Mouse (Mus musculus) neural tube, embryonic 12.5 days (tissue): Measurements from ENCODE around the gene Dgke. TPM values are rescaled to one million over a fixed set of nuclear protein-coding genes. Genes with fewer than 3 reads are reported as not detected.
"Not testable (repeated sequence)": the region's sequence is repeated elsewhere in the genome, so short reads cannot be mapped to it uniquely, and the experiment has no call there.

ENCODE experiments used
- ATAC-seq: fragments of 200-750 bp; cut with Nextera tagmentation; 2 replicates; pipeline ENCODE4 v1.8.0; 2017; ENCODE audit warnings: low read depth, mild to moderate bottlenecking, moderate TSS enrichment, moderate library complexity; ENCODE audit not compliant: low FRiP score
- H3K27ac ChIP-seq: fragments of 300-500 bp; sonication (generic); 2 replicates; pipeline ENCODE4 v1.5.1; 2016
- H3K27me3 ChIP-seq: fragments of 300-500 bp; sonication (generic); replicated peaks from 2 replicates; pipeline ENCODE4 v1.6.1; 2016; ENCODE audit warnings: mild to moderate bottlenecking
- H3K36me3 ChIP-seq: fragments of 300-500 bp; sonication (generic); 2 replicates; pipeline ENCODE4 v1.6.1; 2016; ENCODE audit warnings: mild to moderate bottlenecking
- H3K4me1 ChIP-seq: fragments of 300-500 bp; sonication (generic); 2 replicates; pipeline ENCODE4 v1.6.1; 2016
- H3K4me2 ChIP-seq: fragments of 300-500 bp; sonication (generic); replicated peaks from 2 replicates; pipeline ENCODE4 v1.6.1; 2016; ENCODE audit warnings: mild to moderate bottlenecking
- H3K4me3 ChIP-seq: fragments of 300-500 bp; sonication (generic); 2 replicates; pipeline ENCODE4 v1.5.1; 2016
- H3K9ac ChIP-seq: fragments of 300-500 bp; sonication (generic); 2 replicates; pipeline ENCODE4 v1.6.1; 2016; ENCODE audit warnings: mild to moderate bottlenecking
- H3K9me3 ChIP-seq: fragments of 300-500 bp; sonication (generic); 2 replicates; pipeline ENCODE4 v1.6.1; 2016; ENCODE audit warnings: mild to moderate bottlenecking
- WGBS: fragments of 180-500 bp; shearing (Covaris S2); methylation state at CpG from one replicate; pipeline ENCODE4 v1.1.7; 2016; 5-methylcytosine and 5-hydroxymethylcytosine counted together
- polyA plus RNA-seq: library from polyadenylated mRNA; unstranded; fragments of >200 nt; fragmentation: Nextera tagmentation; extraction: Ambion mirVana; gene quantifications from 2 replicates; pipeline ENCODE4 v1.2.1, GENCODE M21; 2016

Dgke gene
- polyA plus RNA-seq, 1 experiment from 2014 or later, result 12.7 TPM

DNA sequence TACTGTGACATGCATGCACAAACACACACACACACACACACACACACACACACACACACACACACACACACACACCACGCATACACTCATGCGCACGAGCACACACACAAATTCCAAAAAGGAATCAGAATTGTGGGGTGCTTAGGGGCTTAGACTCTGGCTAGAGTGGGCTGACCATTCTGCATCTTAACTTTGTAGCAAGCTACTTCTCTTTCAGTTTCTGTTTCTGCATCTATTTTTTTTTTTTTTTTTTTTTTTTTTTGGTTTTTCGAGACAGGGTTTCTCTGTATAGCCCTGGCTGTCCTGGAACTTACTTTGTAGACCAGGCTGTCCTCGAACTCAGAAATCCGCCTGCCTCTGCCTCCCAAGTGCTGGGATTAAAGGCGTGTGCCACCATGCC is 23.7 kb upstream of the Dgke start:
- not testable (repeated sequence) for ATAC-seq, H3K9me3 ChIP-seq, H3K9ac ChIP-seq, H3K4me3 ChIP-seq, H3K36me3 ChIP-seq, H3K4me2 ChIP-seq, H3K4me1 ChIP-seq, H3K27ac ChIP-seq, H3K27me3 ChIP-seq
- 90% methylated on average over 7 of the region's 7 CpGs for WGBS

DNA sequence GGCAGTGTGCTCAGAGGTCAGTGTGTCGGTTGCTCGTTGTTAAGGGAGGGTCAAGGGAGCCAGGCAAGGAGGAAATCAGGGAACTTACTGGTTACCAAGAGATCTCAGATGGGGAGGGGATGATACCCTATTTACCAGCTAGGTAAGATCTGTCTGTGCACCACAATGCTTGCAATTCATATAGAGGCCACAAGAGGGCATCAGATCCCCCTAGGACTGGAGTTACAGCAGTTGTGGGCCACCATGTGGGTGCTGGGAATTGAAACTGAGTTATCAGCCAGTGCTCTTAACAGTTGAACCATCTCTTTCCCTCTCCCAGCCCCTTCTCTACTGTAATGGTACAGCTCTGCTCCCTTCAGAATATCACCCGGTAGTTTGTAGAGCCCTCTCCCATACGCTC is 22.1 kb upstream of the Dgke start:
- Histone ChIP-seq H3K9me3 (no peaks in the 10 kb centered on the region), H3K4me2 (no peak overlapping the region)
- WGBS, result 96% methylated on average over 4 of the region's 4 CpGs

DNA sequence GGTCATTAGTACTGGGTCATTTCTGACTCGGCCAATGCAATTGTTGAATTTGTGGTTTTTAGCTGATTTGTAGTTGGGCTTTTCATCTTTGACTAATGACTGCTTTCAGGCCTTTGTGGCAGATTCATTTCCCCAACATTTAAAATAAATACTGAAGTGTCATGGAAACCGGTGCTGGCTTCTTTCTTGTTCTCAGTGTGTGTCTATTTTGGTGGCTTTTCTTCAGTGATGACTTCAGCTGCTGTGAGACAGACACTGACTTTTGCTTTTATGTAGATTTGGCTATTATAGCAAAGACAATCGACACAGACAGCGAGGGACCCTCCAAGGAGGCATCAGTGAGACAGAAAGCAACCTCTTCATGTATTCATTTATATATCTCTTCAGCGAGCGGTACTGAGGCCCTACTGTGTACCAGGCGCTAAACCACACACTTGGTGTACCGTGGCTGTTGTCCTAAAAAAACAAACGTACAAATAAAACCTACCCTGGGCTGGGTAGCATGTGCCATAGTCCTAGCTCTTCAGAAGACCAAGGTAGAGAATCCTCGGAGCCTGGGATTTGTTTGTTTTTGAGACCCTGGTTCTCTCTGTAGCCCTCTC is 19.7 kb upstream of the Dgke start:
- Histone ChIP-seq H3K9ac (no peak overlapping the region), H3K27me3 (no peaks in the 10 kb centered on the region), H3K4me3 (no peak overlapping the region), H3K27ac (no peak overlapping the region), H3K9me3 (no peaks in the 10 kb centered on the region), H3K36me3 (no peaks in the 10 kb centered on the region), H3K4me1 (no peaks in the 10 kb centered on the region), H3K4me2 (no peak overlapping the region)
- 54% methylated on average over 10 of the region's 10 CpGs for WGBS
- ATAC-seq, result no peak

More for the DNA sequence above, 22.1 kb upstream of the Dgke start:
- Histone ChIP-seq H3K4me3 (no peak overlapping the region), H3K4me1 (no peaks in the 10 kb centered on the region), H3K36me3 (no peaks in the 10 kb centered on the region), H3K9ac (no peak overlapping the region), H3K27ac (no peak overlapping the region), H3K27me3 (no peaks in the 10 kb centered on the region)
- ATAC-seq, result no peak

DNA sequence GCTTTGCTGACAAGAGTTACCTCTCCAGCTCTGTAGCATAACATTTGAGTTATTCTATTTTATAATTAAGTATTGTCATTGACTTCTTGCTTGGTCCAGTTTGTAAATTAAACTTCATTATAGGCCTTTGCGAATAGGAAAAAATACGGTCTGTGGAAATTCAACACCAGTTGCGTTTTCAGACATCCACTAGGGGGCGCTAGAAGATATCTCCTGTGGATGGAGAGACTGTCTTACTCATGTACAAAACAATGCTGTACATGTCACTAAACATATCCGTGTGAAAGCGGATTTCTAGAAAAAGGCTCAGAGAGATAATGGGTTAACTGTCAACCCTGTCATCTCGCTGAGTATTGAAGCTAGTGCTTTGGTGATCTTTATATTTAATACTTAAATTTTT is 18.0 kb upstream of the Dgke start:
- no peaks in the 10 kb centered on the region for H3K36me3 ChIP-seq
- no peaks in the 10 kb centered on the region for H3K27me3 ChIP-seq
- no peak overlapping the region for H3K4me3 ChIP-seq
- H3K9me3 ChIP-seq, result no peaks in the 10 kb centered on the region
- H3K4me1 ChIP-seq, result no peaks in the 10 kb centered on the region
- no peak overlapping the region for H3K27ac ChIP-seq
- 51% methylated on average over 7 of the region's 7 CpGs for WGBS
- no peak overlapping the region for H3K9ac ChIP-seq
- no peak for ATAC-seq
- H3K4me2 ChIP-seq, result no peak overlapping the region

DNA sequence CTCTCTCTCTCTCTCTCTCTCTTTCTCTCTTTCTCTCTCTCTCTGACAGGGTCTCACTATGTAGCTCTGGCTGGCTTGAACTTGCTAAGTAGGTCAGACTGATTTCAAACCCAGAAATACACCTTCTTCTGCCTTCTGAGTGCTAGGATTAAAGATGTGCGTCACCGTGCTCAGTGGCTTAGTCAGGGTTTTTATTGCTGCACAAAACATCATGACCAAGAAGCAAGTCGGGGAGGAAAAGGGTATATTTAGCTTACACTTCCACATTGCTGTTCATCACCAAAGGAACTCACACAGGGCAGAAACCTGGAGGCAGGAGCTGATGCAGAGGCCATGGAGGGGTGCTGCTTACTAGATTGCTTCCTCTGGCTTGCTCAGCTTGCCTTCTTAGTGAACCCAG is 16.0 kb upstream of the Dgke start:
- H3K4me2 ChIP-seq, H3K9ac ChIP-seq, H3K4me3 ChIP-seq, H3K27ac ChIP-seq, H3K9me3 ChIP-seq, ATAC-seq, H3K27me3 ChIP-seq, H3K36me3 ChIP-seq, H3K4me1 ChIP-seq: not testable (repeated sequence)
- 78% methylated on average over 3 of the region's 3 CpGs for WGBS

DNA sequence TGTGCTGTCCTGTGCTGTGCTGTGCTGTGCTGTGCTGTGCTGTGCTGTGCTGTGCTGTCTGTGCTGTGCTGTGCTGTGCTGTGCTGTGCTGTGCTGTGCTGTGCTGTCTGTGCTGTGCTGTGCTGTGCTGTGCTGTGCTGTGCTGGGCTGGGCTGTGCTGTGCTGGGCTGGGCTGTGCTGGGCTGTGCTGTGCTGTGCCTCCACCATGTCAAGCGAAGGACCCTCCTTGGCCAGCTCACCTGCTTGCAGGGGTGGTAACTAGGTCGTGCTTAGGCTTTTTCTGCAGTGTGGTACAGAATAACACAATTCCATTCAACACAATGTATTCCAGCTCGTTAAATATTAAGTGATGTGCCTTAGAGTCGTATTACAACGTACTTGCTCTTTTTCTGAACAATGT is 15.3 kb upstream of the Dgke start:
- WGBS, result 81% methylated on average over 5 of the region's 5 CpGs
- H3K4me3 ChIP-seq, H3K4me1 ChIP-seq, H3K27me3 ChIP-seq, ATAC-seq, H3K9ac ChIP-seq, H3K36me3 ChIP-seq, H3K27ac ChIP-seq, H3K9me3 ChIP-seq, H3K4me2 ChIP-seq: not testable (repeated sequence)

GRCm38 (mm10) chr11:89078996-89079680 is 12.5 kb upstream of the Dgke start:
- Histone ChIP-seq H3K4me2 (no peak overlapping the region), H3K4me3 (no peak overlapping the region), H3K36me3 (no peaks in the 10 kb centered on the region), H3K9ac (no peak overlapping the region), H3K4me1 (no peaks in the 10 kb centered on the region), H3K27ac (no peak overlapping the region), H3K9me3 (no peaks in the 10 kb centered on the region), H3K27me3 (no peaks in the 10 kb centered on the region)
- WGBS, result 85% methylated on average over 16 of the region's 16 CpGs
- no peak for ATAC-seq

DNA sequence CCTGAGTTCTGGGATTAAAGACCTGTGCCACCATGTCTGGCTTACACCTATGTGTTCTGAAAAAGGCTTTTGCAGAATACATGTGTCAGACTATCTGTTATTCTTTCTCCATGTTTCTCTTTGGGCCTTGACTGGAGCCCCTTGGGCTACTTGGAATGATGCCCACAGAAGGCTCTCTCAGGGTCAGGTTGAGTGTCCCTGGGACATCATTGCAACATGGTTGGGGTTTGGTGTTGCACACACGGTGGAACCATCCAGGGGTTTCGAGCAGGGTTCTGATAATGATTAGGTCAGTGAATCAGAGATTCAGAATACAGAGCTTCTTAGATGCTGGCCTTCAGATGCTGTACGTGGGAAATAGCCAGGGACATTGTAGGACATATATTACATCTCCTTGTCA is 11.7 kb upstream of the Dgke start:
- Histone ChIP-seq H3K36me3 (no peaks in the 10 kb centered on the region), H3K27ac (no peak overlapping the region), H3K9me3 (no peaks in the 10 kb centered on the region), H3K4me3 (no peak overlapping the region), H3K27me3 (no peaks in the 10 kb centered on the region), H3K4me2 (no peak overlapping the region), H3K4me1 (no peaks in the 10 kb centered on the region), H3K9ac (no peak overlapping the region)
- 94% methylated on average over 3 of the region's 3 CpGs for WGBS
- ATAC-seq, result no peak

DNA sequence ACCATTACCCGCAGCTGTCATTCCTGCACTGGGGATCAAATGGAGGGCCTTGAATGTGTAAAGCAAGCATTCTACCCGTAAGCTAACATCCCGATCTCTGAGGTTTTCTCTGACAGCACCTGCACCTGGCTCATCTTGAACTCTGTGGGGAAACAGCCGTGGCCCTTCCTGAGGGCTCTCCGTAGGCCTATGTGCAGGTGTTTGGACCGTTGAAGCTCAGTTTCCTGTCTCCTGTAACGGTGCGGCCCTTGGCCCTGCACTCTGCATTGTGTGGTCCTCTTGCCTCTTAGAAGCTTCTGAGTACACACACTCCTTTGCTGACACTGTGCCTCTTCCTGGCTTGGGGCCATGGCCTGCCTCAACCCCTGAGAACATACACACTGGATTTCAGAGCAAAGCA is 11.0 kb upstream of the Dgke start:
- no peaks in the 10 kb centered on the region for H3K4me1 ChIP-seq
- WGBS, result 92% methylated on average over 8 of the region's 8 CpGs
- H3K27ac ChIP-seq, result no peak overlapping the region
- H3K4me2 ChIP-seq, result no peak overlapping the region
- H3K9me3 ChIP-seq, result no peaks in the 10 kb centered on the region
- no peak for ATAC-seq
- H3K9ac ChIP-seq, result no peak overlapping the region
- H3K27me3 ChIP-seq, result no peaks in the 10 kb centered on the region
- no peaks in the 10 kb centered on the region for H3K36me3 ChIP-seq
- H3K4me3 ChIP-seq, result no peak overlapping the region

DNA sequence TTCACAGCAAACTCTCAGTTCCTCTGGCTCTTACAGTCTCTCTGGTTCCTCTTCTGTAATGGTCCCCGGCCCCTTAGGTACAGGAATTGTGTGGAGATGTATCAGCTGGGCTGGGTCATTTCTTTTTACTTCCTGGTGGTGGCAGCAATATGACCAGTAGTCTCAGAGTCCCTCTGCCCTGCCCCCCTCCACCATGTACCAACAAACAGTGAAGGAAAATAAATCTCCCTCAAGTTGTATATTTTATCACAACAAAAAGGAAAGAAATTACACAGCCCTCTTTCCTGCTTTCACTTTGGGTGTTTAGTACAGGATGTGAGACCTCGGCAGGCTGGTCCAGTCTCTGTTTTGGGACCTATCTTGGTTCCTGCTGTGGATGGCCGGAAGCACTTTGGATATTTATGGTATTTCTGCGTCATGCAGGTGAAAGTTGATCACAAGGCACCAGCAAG is 9.7 kb upstream of the Dgke start:
- Histone ChIP-seq H3K9me3 (no peaks in the 10 kb centered on the region), H3K27ac (no peak overlapping the region), H3K4me2 (no peak overlapping the region), H3K4me3 (no peak overlapping the region), H3K9ac (no peak overlapping the region), H3K36me3 (no peaks in the 10 kb centered on the region), H3K4me1 (no peaks in the 10 kb centered on the region), H3K27me3 (no peaks in the 10 kb centered on the region)
- 84% methylated on average over 4 of the region's 4 CpGs for WGBS
- ATAC-seq, result no peak

DNA sequence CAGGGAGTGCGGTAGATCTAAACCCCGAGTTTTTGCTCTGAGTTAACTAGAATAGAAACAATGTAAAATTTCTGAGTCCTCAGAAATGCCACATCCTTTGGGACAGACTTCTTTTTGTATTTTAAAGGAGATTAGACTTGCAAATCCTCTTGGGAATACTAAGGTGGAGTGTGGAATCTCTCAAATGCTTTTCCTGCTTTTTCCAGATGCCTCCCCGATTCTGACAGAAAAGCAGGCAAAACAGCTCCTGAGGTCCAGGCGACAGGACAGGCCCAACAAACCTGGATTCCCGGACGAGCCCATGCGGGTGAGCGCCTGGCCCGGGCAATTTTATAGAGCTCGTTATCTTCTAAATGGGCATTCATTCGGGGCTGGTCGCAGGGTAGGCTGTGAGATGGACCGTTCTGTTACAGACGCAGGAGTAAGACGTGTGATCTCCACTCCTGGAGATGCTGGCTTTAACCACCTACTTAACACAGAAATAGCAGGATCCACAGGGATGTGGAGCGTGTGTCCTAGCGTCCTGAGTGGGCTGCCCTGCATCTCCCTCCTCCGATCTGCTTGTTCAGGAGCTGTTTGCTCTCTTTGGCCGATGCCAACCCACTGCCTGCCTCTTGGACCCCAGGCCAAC is 8.2 kb upstream of the Dgke start:
- no peak overlapping the region for H3K4me3 ChIP-seq
- H3K9ac ChIP-seq, result no peak overlapping the region
- 49% methylated on average over 19 of the region's 19 CpGs for WGBS
- H3K27ac ChIP-seq, result no peak overlapping the region
- no peaks in the 10 kb centered on the region for H3K27me3 ChIP-seq
- H3K9me3 ChIP-seq, result no peaks in the 10 kb centered on the region
- no peaks in the 10 kb centered on the region for H3K4me1 ChIP-seq
- no peak overlapping the region for H3K4me2 ChIP-seq
- no peaks in the 10 kb centered on the region for H3K36me3 ChIP-seq
- ATAC-seq, result no peak

DNA sequence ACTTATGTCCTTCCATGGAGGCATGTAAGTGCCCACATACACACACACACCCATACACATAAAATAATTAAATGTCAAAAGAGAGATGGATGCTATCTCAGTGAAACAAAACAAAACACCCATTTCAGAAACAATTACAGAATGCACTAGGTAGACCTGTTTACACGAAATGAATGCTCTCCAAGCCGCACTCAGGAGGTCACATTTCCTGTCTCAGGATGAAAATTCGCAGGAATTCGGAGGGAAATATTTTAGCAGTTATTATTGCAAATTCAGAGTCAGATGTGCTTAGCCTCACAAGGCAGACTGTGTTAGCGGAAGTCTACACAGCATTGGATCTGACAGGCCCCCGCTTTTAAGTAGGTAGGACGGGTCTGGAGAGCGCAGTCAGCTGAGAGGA is 6.9 kb upstream of the Dgke start, which contains the start of gene Gm525:
TSS of gene Gm525 (plus strand) at position 301 of the 400 bp plus-strand sequence.
- Histone ChIP-seq H3K4me3 (no peak within 1 kb of the TSS), H3K27me3 (no peaks in the 10 kb centered on the region), H3K4me1 (no peaks in the 10 kb centered on the region), H3K9ac (no peak within 1 kb of the TSS), H3K4me2 (no peak within 1 kb of the TSS), H3K36me3 (no peaks in the 10 kb centered on the region), H3K27ac (no peak within 1 kb of the TSS), H3K9me3 (no peaks in the 10 kb centered on the region)
- 93% methylated on average over 8 of the region's 8 CpGs for WGBS
- ATAC-seq, result no peak

- 78% methylated on average over 5 of the region's 5 CpGs for WGBS
- Histone ChIP-seq H3K9ac (no peak overlapping the region), H3K4me2 (no peak overlapping the region), H3K27me3 (no peaks in the 10 kb centered on the region), H3K27ac (no peak overlapping the region), H3K4me1 (no peaks in the 10 kb centered on the region), H3K9me3 (no peaks in the 10 kb centered on the region), H3K4me3 (no peak overlapping the region), H3K36me3 (no peaks in the 10 kb centered on the region)
- ATAC-seq, result no peak
These were observed 4.9 kb upstream of the Dgke start for GRCm38 (mm10) chr11:89071522-89071921.
